Mouse (Mus musculus) intestine, embryonic 14.5 days (tissue): ENCODE measurements around the gene Vgll4. TPM values are rescaled to one million over a fixed set of nuclear protein-coding genes. Genes with fewer than 3 reads are reported as not detected.

Source experiments
- polyA plus RNA-seq: library from polyadenylated mRNA; unstranded; fragments of >200 nt; fragmentation: Nextera tagmentation; extraction: Ambion mirVana; gene quantifications from 2 replicates; pipeline ENCODE4 v1.2.1, GENCODE M21; 2014

Vgll4 gene
- polyA plus RNA-seq, 1 experiment from 2014 or later: 72.0 TPM

Other genes starting within 250 kb of the Vgll4 start
- gene Tamm41, start 67.9 kb upstream of the Vgll4 start, polyA plus RNA-seq: 73.3 and 77.2 TPM in 2 replicates
- 2.7 and 2.9 TPM in 2 replicates for gene Syn2, start 164.9 kb upstream of the Vgll4 start, polyA plus RNA-seq